Mouse (Mus musculus) midbrain, embryonic 16.5 days (tissue): ENCODE results near the gene Cyth1. TPM values are rescaled to one million over a fixed set of nuclear protein-coding genes. Genes with fewer than 3 reads are reported as not detected.
A peak's percentile ranks its signal among the peaks of the same experiment; 100 is the strongest.

Source experiments
- ATAC-seq: fragments of 200-750 bp; cut with Nextera tagmentation; 2 replicates; pipeline ENCODE4 v1.8.0; 2017; ENCODE audit warnings: moderate TSS enrichment
- H3K27ac ChIP-seq: fragments of 300-500 bp; sonication (generic); 2 replicates; pipeline ENCODE4 v1.5.1; 2014; ENCODE audit warnings: mild to moderate bottlenecking, low read length, mixed read lengths
- H3K27me3 ChIP-seq: fragments of 300-500 bp; sonication (generic); 2 replicates; pipeline ENCODE4 v1.6.1; 2014; ENCODE audit warnings: low read depth, low read length, mixed read lengths; ENCODE audit not compliant: control insufficient read depth, insufficient read depth
- H3K36me3 ChIP-seq: fragments of 300-500 bp; sonication (generic); 2 replicates; pipeline ENCODE4 v1.6.1; 2014; ENCODE audit warnings: mild to moderate bottlenecking, low read length, moderate library complexity, mixed read lengths; ENCODE audit not compliant: control insufficient read depth, insufficient read depth
- H3K4me1 ChIP-seq: fragments of 300-500 bp; sonication (generic); 2 replicates; pipeline ENCODE4 v1.6.1; 2014; ENCODE audit warnings: mild to moderate bottlenecking, low read length, mixed read lengths; ENCODE audit not compliant: control insufficient read depth, insufficient read depth
- H3K4me2 ChIP-seq: fragments of 300-500 bp; sonication (generic); 2 replicates; pipeline ENCODE4 v1.6.1; 2014; ENCODE audit warnings: mild to moderate bottlenecking, low read length, mixed read lengths
- H3K4me3 ChIP-seq: fragments of 300-500 bp; sonication (generic); 2 replicates; pipeline ENCODE4 v1.5.1; 2014; ENCODE audit warnings: low read depth, mild to moderate bottlenecking, low read length, moderate library complexity, mixed read lengths
- H3K9ac ChIP-seq: fragments of 300-500 bp; sonication (generic); 2 replicates; pipeline ENCODE4 v1.6.1; 2014; ENCODE audit warnings: low read depth, low read length, mixed read lengths
- H3K9me3 ChIP-seq: fragments of 300-500 bp; sonication (generic); replicated peaks from 2 replicates; pipeline ENCODE4 v1.6.1; 2014; ENCODE audit warnings: mild to moderate bottlenecking, low read length, mixed read lengths; ENCODE audit not compliant: control insufficient read depth, poor library complexity, severe bottlenecking
- WGBS: fragments of 180-500 bp; shearing (Covaris S2); extraction: QIAGEN DNeasy Blood & Tissue Kit; methylation state at CpG from one replicate; pipeline ENCODE4 v1.1.7; 2014; 5-methylcytosine and 5-hydroxymethylcytosine counted together
- polyA plus RNA-seq: library from polyadenylated mRNA; unstranded; fragments of >200 nt; fragmentation: Nextera tagmentation; extraction: Ambion mirVana; gene quantifications from 2 replicates; pipeline ENCODE4 v1.2.1, GENCODE M21; 2015

Gene Cyth1
- polyA plus RNA-seq, 1 experiment from 2014 or later = 26.7 TPM

DNA sequence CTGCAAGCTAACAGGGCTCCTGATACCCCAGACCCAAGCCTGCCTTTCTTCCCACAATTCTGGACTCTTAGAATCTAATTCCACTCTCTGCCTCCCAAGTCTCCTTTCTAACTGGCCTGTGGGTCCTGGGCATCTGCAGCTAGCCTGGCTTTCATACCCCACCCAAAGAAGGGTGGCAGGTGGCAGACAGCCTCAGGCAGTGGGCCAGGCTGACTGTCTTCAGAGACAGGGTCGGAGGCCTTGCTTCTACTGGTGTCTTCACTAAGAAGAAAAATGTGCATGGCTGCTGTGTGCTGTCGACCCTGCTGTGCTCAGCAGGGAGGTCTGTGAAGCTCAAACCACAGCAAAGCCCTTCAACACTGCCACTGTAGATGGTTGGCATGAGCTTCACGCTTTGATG is 39.0 kb downstream of the Cyth1 start:
- no peak overlapping the region for H3K4me2 ChIP-seq
- no peak overlapping the region for H3K27ac ChIP-seq
- H3K9ac ChIP-seq = no peak overlapping the region
- H3K4me1 ChIP-seq = peaks cover 26% of the 10 kb centered on the region
- no peaks in the 10 kb centered on the region for H3K9me3 ChIP-seq
- H3K36me3 ChIP-seq = no peaks in the 10 kb centered on the region
- 56% methylated on average over 3 of the region's 3 CpGs for WGBS
- no peak overlapping the region for H3K4me3 ChIP-seq
- no peak for ATAC-seq
- H3K27me3 ChIP-seq = no peaks in the 10 kb centered on the region

GRCm38 (mm10) chr11:118208672-118209272 is 39.6 kb downstream of the Cyth1 start:
- no peak overlapping the region for H3K4me2 ChIP-seq
- H3K27ac ChIP-seq = no peak overlapping the region
- no peaks in the 10 kb centered on the region for H3K27me3 ChIP-seq
- no peak overlapping the region for H3K9ac ChIP-seq
- no peak overlapping the region for H3K4me3 ChIP-seq
- H3K36me3 ChIP-seq = no peaks in the 10 kb centered on the region
- 27% methylated on average over 8 of the region's 8 CpGs for WGBS
- H3K9me3 ChIP-seq = no peaks in the 10 kb centered on the region
- H3K4me1 ChIP-seq = peaks cover 27% of the 10 kb centered on the region
- ATAC-seq = no peak

- H3K4me2 ChIP-seq = no peak overlapping the region
- 28% methylated on average over 3 of the region's 3 CpGs for WGBS
- no peaks in the 10 kb centered on the region for H3K27me3 ChIP-seq
- H3K9me3 ChIP-seq = no peaks in the 10 kb centered on the region
- no peaks in the 10 kb centered on the region for H3K36me3 ChIP-seq
- no peak overlapping the region for H3K9ac ChIP-seq
- H3K27ac ChIP-seq = no peak overlapping the region
- no peak overlapping the region for H3K4me3 ChIP-seq
- no peak for ATAC-seq
- peaks cover 35% of the 10 kb centered on the region for H3K4me1 ChIP-seq
These were observed 40.9 kb downstream of the Cyth1 start for GRCm38 (mm10) chr11:118207424-118208033.

GRCm38 (mm10) chr11:118206267-118206666 is 42.1 kb downstream of the Cyth1 start:
- ATAC-seq = no peak
- peaks cover 38% of the 10 kb centered on the region for H3K4me1 ChIP-seq
- H3K9me3 ChIP-seq = no peaks in the 10 kb centered on the region
- no peaks in the 10 kb centered on the region for H3K36me3 ChIP-seq
- 78% methylated on average over 3 of the region's 3 CpGs for WGBS
- H3K9ac ChIP-seq = no peak overlapping the region
- H3K27me3 ChIP-seq = no peaks in the 10 kb centered on the region
- H3K4me3 ChIP-seq = no peak overlapping the region
- H3K27ac ChIP-seq = no peak overlapping the region
- no peak overlapping the region for H3K4me2 ChIP-seq

DNA sequence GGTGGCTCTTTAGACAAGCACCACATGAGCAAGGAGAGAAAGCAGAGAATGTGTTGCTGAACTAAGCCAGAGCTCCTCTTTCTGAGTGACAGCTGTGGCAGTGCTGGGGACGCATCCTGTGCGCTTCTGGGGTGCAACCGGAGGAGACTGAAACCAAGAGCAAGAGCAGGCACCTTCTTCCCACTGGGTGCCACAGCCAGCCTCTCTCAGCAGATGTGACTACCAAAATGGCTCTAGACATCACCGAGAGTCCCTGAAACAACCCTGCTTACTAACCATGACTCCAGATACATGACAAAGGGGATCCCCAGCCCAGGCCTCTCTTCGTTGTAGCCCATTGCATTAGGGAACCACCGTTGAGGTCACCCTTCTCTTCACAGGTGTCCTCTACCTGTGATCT is 44.9 kb downstream of the Cyth1 start:
- Histone ChIP-seq H3K27ac (peak overlapping the region; percentile 95), H3K4me1 (peaks cover 53% of the 10 kb centered on the region), H3K27me3 (no peaks in the 10 kb centered on the region), H3K4me2 (no peak overlapping the region), H3K9me3 (no peaks in the 10 kb centered on the region), H3K9ac (peak overlapping the region; percentile 80), H3K36me3 (no peaks in the 10 kb centered on the region), H3K4me3 (no peak overlapping the region)
- no peak for ATAC-seq
- 83% methylated on average over 6 of the region's 6 CpGs for WGBS

GRCm38 (mm10) chr11:118202410-118203233 is 45.8 kb downstream of the Cyth1 start:
- peaks cover 58% of the 10 kb centered on the region for H3K4me1 ChIP-seq
- H3K9ac ChIP-seq = peak overlapping the region; percentile 80
- no peaks in the 10 kb centered on the region for H3K9me3 ChIP-seq
- peak; percentile 93 for ATAC-seq
- H3K27ac ChIP-seq = peak overlapping the region; percentile 95
- peak overlapping the region; percentile 73 for H3K4me2 ChIP-seq
- H3K36me3 ChIP-seq = no peaks in the 10 kb centered on the region
- no peaks in the 10 kb centered on the region for H3K27me3 ChIP-seq
- H3K4me3 ChIP-seq = peak overlapping the region; percentile 47
- WGBS = 5% methylated on average over 18 of the region's 19 CpGs

DNA sequence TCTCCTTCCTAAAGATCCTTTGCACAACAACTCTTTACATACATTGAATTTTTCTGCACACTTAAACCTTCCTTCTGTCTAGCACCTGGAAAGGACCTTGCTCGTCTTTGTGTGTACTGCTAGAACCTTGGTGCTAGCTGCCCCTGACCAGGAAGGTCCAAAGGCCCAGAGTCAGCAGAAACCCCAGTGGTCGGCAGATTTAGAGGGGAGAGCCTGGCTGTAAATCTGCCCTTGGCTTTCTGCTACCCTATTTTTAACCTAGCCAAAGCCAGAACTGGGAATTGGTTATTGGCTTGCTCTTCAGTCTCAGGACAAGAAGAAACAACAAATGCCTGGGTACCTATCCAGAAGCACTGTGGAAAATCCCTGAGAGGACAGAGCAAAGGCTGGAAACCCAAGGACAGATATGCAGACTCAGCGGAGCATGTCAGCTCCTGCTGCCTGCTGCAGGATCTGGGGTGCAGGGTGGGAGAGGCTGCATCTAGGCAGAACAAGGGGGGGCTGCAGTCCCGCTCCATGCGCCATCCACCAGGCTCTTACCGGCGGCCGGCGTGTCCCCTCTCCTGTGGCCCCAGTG is 46.5 kb downstream of the Cyth1 start:
- ATAC-seq = peak; percentile 58; the same call in 1 of the 2 replicates
- peaks cover 63% of the 10 kb centered on the region for H3K4me1 ChIP-seq
- no peaks in the 10 kb centered on the region for H3K27me3 ChIP-seq
- WGBS = 5% methylated on average over 9 of the region's 9 CpGs
- H3K9ac ChIP-seq = peak overlapping the region; percentile 80
- H3K36me3 ChIP-seq = no peaks in the 10 kb centered on the region
- peak overlapping the region; percentile 47 for H3K4me3 ChIP-seq
- H3K27ac ChIP-seq = peak overlapping the region; percentile 95
- H3K9me3 ChIP-seq = no peaks in the 10 kb centered on the region
- H3K4me2 ChIP-seq = peak overlapping the region; percentile 73

DNA sequence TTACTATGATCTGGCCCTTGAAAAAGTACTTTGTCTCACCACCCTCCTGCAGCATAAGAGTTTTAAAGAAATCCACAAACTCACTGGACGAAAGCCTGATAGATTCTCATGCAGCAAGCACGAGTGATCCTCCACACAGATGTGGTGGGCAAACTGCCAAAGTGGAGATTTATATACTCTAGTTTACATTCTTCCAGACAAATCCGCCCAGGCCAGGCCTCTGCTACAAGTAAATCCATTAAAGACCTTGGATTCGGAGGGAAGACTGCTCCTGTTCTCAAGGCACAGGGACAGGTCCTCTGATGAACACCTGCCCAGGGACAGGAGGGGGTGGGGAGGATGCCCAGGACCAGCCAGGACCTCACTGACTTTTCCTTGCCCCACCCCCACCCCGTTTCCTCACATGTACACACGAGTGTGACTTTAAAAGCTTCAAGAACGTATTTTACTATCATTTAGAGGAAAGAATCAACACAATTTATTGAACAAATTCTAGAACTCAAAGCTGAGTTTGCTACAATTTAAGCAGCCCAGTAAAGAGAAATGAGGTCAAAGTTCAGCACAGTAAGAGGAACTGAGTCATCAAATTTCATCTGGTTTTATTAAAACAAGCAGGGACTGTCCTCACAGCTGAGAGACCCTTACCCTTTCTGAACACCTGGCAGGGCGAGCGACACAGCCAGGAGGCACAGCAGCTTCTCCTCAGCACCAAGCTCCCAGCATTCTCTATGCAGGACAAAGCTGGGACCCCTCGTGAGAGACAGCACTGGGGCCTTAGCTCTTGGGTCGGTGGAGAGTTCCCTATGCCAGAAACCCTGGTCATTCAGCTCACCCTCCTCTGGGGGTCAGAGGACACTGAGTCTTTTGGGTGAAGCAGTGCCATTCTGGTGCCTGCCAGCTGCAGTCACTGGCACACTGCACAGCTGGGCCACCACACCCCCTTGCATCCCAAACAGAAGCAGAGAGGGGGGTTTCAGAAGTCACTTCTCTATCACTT is 47.3 kb downstream of the Cyth1 start:
- H3K27ac ChIP-seq = peak overlapping the region; percentile 95
- no peaks in the 10 kb centered on the region for H3K9me3 ChIP-seq
- no peak for ATAC-seq
- peak overlapping the region; percentile 73 for H3K4me2 ChIP-seq
- H3K4me3 ChIP-seq = peak overlapping the region; percentile 47
- no peaks in the 10 kb centered on the region for H3K36me3 ChIP-seq
- H3K9ac ChIP-seq = peak overlapping the region; percentile 80
- peaks cover 71% of the 10 kb centered on the region for H3K4me1 ChIP-seq
- no peaks in the 10 kb centered on the region for H3K27me3 ChIP-seq
- WGBS = 31% methylated on average over 11 of the region's 11 CpGs
